Mouse (Mus musculus): ENCODE measurements around the gene Marco. TPM values are rescaled to one million over a fixed set of nuclear protein-coding genes. Genes with fewer than 3 reads are reported as not detected.

The Marco gene
- polyA plus RNA-seq, 1 experiment: not detected

DNA sequence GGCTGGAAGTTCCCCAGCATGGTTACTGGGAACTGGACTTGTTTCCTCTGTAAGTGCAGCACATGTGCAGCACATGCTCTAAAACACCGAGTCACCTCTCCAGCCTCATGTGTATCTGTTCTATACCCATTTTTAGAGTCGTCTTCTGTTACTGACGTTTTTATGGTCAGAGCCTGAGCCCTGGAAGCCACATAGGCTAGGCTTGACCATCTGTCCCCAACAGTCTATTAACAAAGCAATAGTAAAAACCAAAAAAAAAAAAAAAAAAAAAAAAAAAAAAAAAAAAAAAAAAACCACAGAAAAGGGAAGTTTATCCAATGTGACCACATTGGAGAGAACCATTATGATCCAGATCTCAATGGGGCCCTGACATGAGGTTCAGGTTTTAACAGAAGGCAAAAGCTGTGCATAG, 61.6 kb downstream of the Marco start:
- Histone ChIP-seq H3K36me3 (ENCODE audit: control insufficient read depth, insufficient read depth, low read length) (no peaks in the 10 kb centered on the region), H3K27ac (ENCODE audit: control insufficient read depth, insufficient read depth, low read depth, low read length) (no peak overlapping the region), H3K4me3 (ENCODE audit: control insufficient read depth, low read depth, low read length) (no peak overlapping the region), H3K27me3 (ENCODE audit: control insufficient read depth, insufficient read depth, low read length) (no peaks in the 10 kb centered on the region), H3K4me1 (ENCODE audit: control insufficient read depth, insufficient read depth, low read length) (no peaks in the 10 kb centered on the region)
- TF ChIP-seq CTCF (IDR thresholded peaks at IDR 0.05; ENCODE audit: control insufficient read depth, insufficient read depth, insufficient replicate concordance, low read depth, low read length): no peak
- TF ChIP-seq POLR2A (IDR thresholded peaks at IDR 0.05; ENCODE audit: control insufficient read depth, low read depth, low read length): no peak

GRCm38 (mm10) chr1:120441587-120441986, 63.2 kb downstream of the Marco start:
- TF ChIP-seq POLR2A (IDR thresholded peaks at IDR 0.05; ENCODE audit: control insufficient read depth, low read depth, low read length) (no peak), CTCF (IDR thresholded peaks at IDR 0.05; ENCODE audit: control insufficient read depth, insufficient read depth, insufficient replicate concordance, low read depth, low read length) (no peak)
- Histone ChIP-seq H3K4me1 (ENCODE audit: control insufficient read depth, insufficient read depth, low read length) (no peaks in the 10 kb centered on the region), H3K4me3 (ENCODE audit: control insufficient read depth, low read depth, low read length) (no peak overlapping the region), H3K27me3 (ENCODE audit: control insufficient read depth, insufficient read depth, low read length) (no peaks in the 10 kb centered on the region), H3K27ac (ENCODE audit: control insufficient read depth, insufficient read depth, low read depth, low read length) (no peak overlapping the region), H3K36me3 (ENCODE audit: control insufficient read depth, insufficient read depth, low read length) (no peaks in the 10 kb centered on the region)

DNA sequence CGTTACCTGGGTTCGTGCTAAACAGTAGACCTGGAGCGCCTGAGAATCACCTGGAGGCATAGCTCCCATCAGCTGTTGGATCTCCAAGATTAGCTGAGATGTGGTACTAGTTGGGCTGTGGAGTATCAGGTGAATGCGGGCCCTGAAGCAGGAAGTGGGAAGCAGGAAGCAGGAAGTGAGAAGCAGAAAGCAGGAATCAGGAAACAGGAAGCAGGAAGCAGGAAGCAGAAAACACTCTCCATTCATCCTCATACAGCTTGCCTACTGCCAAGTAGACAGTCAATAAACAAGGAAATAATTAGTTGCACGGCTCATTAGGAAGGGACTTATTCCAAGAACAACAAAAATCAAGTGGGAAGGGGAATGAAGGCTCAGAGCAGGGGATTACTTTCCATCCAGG, 69.2 kb downstream of the Marco start:
- TF ChIP-seq POLR2A (IDR thresholded peaks at IDR 0.05; ENCODE audit: control insufficient read depth, low read depth, low read length) (no peak), CTCF (IDR thresholded peaks at IDR 0.05; ENCODE audit: control insufficient read depth, insufficient read depth, insufficient replicate concordance, low read depth, low read length) (no peak)
- Histone ChIP-seq H3K4me3 (ENCODE audit: control insufficient read depth, low read depth, low read length) (peak overlapping the region; percentile 79), H3K27ac (ENCODE audit: control insufficient read depth, insufficient read depth, low read depth, low read length) (no peak overlapping the region), H3K36me3 (ENCODE audit: control insufficient read depth, insufficient read depth, low read length) (no peaks in the 10 kb centered on the region), H3K4me1 (ENCODE audit: control insufficient read depth, insufficient read depth, low read length) (no peaks in the 10 kb centered on the region), H3K27me3 (ENCODE audit: control insufficient read depth, insufficient read depth, low read length) (no peaks in the 10 kb centered on the region)

- Histone ChIP-seq H3K27me3 (ENCODE audit: control insufficient read depth, insufficient read depth, low read length) (no peaks in the 10 kb centered on the region), H3K27ac (ENCODE audit: control insufficient read depth, insufficient read depth, low read depth, low read length) (no peak overlapping the region), H3K4me1 (ENCODE audit: control insufficient read depth, insufficient read depth, low read length) (no peaks in the 10 kb centered on the region), H3K36me3 (ENCODE audit: control insufficient read depth, insufficient read depth, low read length) (no peaks in the 10 kb centered on the region), H3K4me3 (ENCODE audit: control insufficient read depth, low read depth, low read length) (no peak overlapping the region)
- no peak for TF ChIP-seq CTCF (IDR thresholded peaks at IDR 0.05; ENCODE audit: control insufficient read depth, insufficient read depth, insufficient replicate concordance, low read depth, low read length)
- TF ChIP-seq POLR2A (IDR thresholded peaks at IDR 0.05; ENCODE audit: control insufficient read depth, low read depth, low read length): no peak
Measured at GRCm38 (mm10) chr1:120430171-120430570, 74.7 kb downstream of the Marco start.

- no peaks in the 10 kb centered on the region for H3K36me3 ChIP-seq (ENCODE audit: control insufficient read depth, insufficient read depth, low read length)
- H3K27ac ChIP-seq (ENCODE audit: control insufficient read depth, insufficient read depth, low read depth, low read length): no peak overlapping the region
- H3K27me3 ChIP-seq (ENCODE audit: control insufficient read depth, insufficient read depth, low read length): no peaks in the 10 kb centered on the region
- no peak overlapping the region for H3K4me3 ChIP-seq (ENCODE audit: control insufficient read depth, low read depth, low read length)
- H3K4me1 ChIP-seq (ENCODE audit: control insufficient read depth, insufficient read depth, low read length): no peaks in the 10 kb centered on the region
- TF ChIP-seq POLR2A (IDR thresholded peaks at IDR 0.05; ENCODE audit: control insufficient read depth, low read depth, low read length) (no peak), CTCF (IDR thresholded peaks at IDR 0.05; ENCODE audit: control insufficient read depth, insufficient read depth, insufficient replicate concordance, low read depth, low read length) (no peak)
Measured at GRCm38 (mm10) chr1:120425587-120425986, 79.2 kb downstream of the Marco start.

Other genes with a start within 250 kb of the Marco start
- 2.8 and 3.3 TPM in 2 replicates for gene Steap3, start 232.3 kb downstream of the Marco start, polyA plus RNA-seq (2012; rRNA removed)
- gene C1ql2, start 164.4 kb downstream of the Marco start, polyA plus RNA-seq (2012; rRNA removed): not detected in 2 replicates
- gene En1, start 97.4 kb upstream of the Marco start, polyA plus RNA-seq (2012; rRNA removed): 0.04 TPM in 1 of 2 replicates, not detected in the other